Mouse (Mus musculus): ENCODE data around the gene Fbxl19.

Fbxl19 gene

GRCm38 (mm10) chr7:127801010-127801621 is 56.8 kb downstream of the Fbxl19 start:
- DNase-seq (ENCODE audit: low read depth, low spot score) = peak; percentile 43

- DNase-seq (ENCODE audit: low read depth, low spot score) = no peak
Measured at GRCm38 (mm10) chr7:127802313-127802712, 58.0 kb downstream of the Fbxl19 start.

GRCm38 (mm10) chr7:127808821-127809220 is 64.5 kb downstream of the Fbxl19 start:
- no peak for DNase-seq (ENCODE audit: low read depth, low spot score)

GRCm38 (mm10) chr7:127809846-127810245 is 65.5 kb downstream of the Fbxl19 start:
- DNase-seq (ENCODE audit: low read depth, low spot score) = no peak

GRCm38 (mm10) chr7:127810650-127811049 is 66.3 kb downstream of the Fbxl19 start:
- no peak for DNase-seq (ENCODE audit: low read depth, low spot score)

- DNase-seq (ENCODE audit: low read depth, low spot score) = no peak
Measured at GRCm38 (mm10) chr7:127811240-127811639, 66.9 kb downstream of the Fbxl19 start.

GRCm38 (mm10) chr7:127812292-127812691 is 67.9 kb downstream of the Fbxl19 start:
- DNase-seq (ENCODE audit: low read depth, low spot score) = no peak

- peak; percentile 73 for DNase-seq (ENCODE audit: low read depth, low spot score)
Measured at GRCm38 (mm10) chr7:127813821-127814220, 69.5 kb downstream of the Fbxl19 start.

- peak; percentile 90 for DNase-seq (ENCODE audit: low read depth, low spot score)
Measured at GRCm38 (mm10) chr7:127814241-127814921, 70.0 kb downstream of the Fbxl19 start.

GRCm38 (mm10) chr7:127815116-127815665 is 70.8 kb downstream of the Fbxl19 start:
- no peak for DNase-seq (ENCODE audit: low read depth, low spot score)

GRCm38 (mm10) chr7:127815954-127816821 is 71.8 kb downstream of the Fbxl19 start:
- DNase-seq (ENCODE audit: low read depth, low spot score) = peak; percentile 79

GRCm38 (mm10) chr7:127817053-127817452 is 72.7 kb downstream of the Fbxl19 start:
- DNase-seq (ENCODE audit: low read depth, low spot score) = no peak

- DNase-seq (ENCODE audit: low read depth, low spot score) = no peak
Measured at GRCm38 (mm10) chr7:127817776-127818175, 73.4 kb downstream of the Fbxl19 start.

Measured in skeletal muscle tissue, adult 2 months (tissue).